Mouse (Mus musculus) intestine, postnatal 0 days (tissue): ENCODE measurements at regions not wholly inside any gene's neighbourhood (a gene's known extent, or its start where the extent isn't known, plus 50 kb on each side); places are given as distances from the start of the nearest gene placed in this dataset.
A peak's percentile ranks its signal among the peaks of the same experiment; 100 is the strongest.

Experiments
- ATAC-seq: fragments of 200-750 bp; cut with Nextera tagmentation; 2 replicates; pipeline ENCODE4 v1.8.0; 2017; ENCODE audit warnings: mild to moderate bottlenecking, moderate TSS enrichment, moderate library complexity
- H3K27ac ChIP-seq: fragments of 300-500 bp; sonication (generic); 2 replicates; pipeline ENCODE4 v1.5.1; 2014; ENCODE audit warnings: mild to moderate bottlenecking, low read depth, low read length, moderate library complexity
- H3K27me3 ChIP-seq: fragments of 300-500 bp; sonication (generic); replicated peaks from 2 replicates; pipeline ENCODE4 v1.6.1; 2014; ENCODE audit warnings: low read length, mixed read lengths; ENCODE audit not compliant: control insufficient read depth, insufficient read depth
- H3K36me3 ChIP-seq: fragments of 300-500 bp; sonication (generic); 2 replicates; pipeline ENCODE4 v1.6.1; 2014; ENCODE audit warnings: mild to moderate bottlenecking, moderate library complexity; ENCODE audit not compliant: control insufficient read depth, insufficient read depth
- H3K4me1 ChIP-seq: fragments of 300-500 bp; sonication (generic); replicated peaks from 2 replicates; pipeline ENCODE4 v1.6.1; 2014; ENCODE audit warnings: antibody characterized with exemption, low read length, mixed read lengths; ENCODE audit not compliant: control insufficient read depth, insufficient read depth
- H3K4me2 ChIP-seq: fragments of 300-500 bp; sonication (generic); replicated peaks from 2 replicates; pipeline ENCODE4 v1.6.1; 2014; ENCODE audit warnings: low read depth, mild to moderate bottlenecking, moderate library complexity
- H3K4me3 ChIP-seq: fragments of 300-500 bp; sonication (generic); 2 replicates; pipeline ENCODE4 v1.5.1; 2014; ENCODE audit warnings: low read depth, low read length
- H3K9ac ChIP-seq: fragments of 300-500 bp; sonication (generic); 2 replicates; pipeline ENCODE4 v1.6.1; 2014; ENCODE audit warnings: mild to moderate bottlenecking, low read depth, low read length
- H3K9me3 ChIP-seq: fragments of 300-500 bp; sonication (generic); 2 replicates; pipeline ENCODE4 v1.6.1; 2016; ENCODE audit warnings: mixed run types; ENCODE audit not compliant: control insufficient read depth
- CTCF ChIP-seq: sonication (generic); IDR thresholded peaks from 2 replicates; pipeline ENCODE4 v1.5.1; 2016; ENCODE audit warnings: low read depth, mild to moderate bottlenecking, control low read depth, antibody characterized with exemption, moderate library complexity
- WGBS: fragments of 180-500 bp; shearing (Covaris S2); extraction: QIAGEN DNeasy Blood & Tissue Kit; methylation state at CpG from one replicate; pipeline ENCODE4 v1.1.7; 2014; 5-methylcytosine and 5-hydroxymethylcytosine counted together

DNA sequence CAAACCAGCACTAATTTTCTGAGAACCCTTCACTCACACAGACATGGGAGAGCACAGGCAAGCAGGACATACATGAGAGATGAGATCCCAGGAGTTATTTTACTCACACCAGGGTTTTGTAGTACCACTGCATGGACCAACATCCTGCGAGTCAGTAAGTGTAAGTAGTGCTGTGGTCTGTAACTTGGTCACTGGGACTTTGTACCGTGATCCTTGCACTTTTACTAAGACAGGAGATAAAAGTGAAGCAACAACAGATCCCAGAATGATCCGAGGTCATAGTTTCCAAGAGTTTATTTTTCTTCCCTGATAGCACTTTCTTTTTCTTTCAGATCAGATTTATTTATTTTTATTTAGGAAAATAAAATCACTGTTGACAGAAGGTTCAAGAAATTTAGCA is 54.1 kb upstream of the Mtap start:
- 37% methylated on average over 3 of the region's 3 CpGs for WGBS
- H3K4me3 ChIP-seq, result no peak overlapping the region

GRCm38 (mm10) chr4:89078485-89078884 is 58.4 kb upstream of the Mtap start:
- H3K27ac ChIP-seq, result no peak overlapping the region
- H3K4me2 ChIP-seq, result no peak overlapping the region
- H3K9me3 ChIP-seq, result no peaks in the 10 kb centered on the region
- 84% methylated on average over 9 of the region's 9 CpGs for WGBS
- H3K9ac ChIP-seq, result no peak overlapping the region
- ATAC-seq, result no peak
- TF ChIP-seq CTCF, result no peak
- H3K4me1 ChIP-seq, result no peaks in the 10 kb centered on the region
- no peak overlapping the region for H3K4me3 ChIP-seq
- no peaks in the 10 kb centered on the region for H3K27me3 ChIP-seq
- H3K36me3 ChIP-seq, result no peaks in the 10 kb centered on the region

More for the DNA sequence above, 54.1 kb upstream of the Mtap start:
- Histone ChIP-seq H3K4me1 (no peaks in the 10 kb centered on the region), H3K36me3 (no peaks in the 10 kb centered on the region), H3K4me2 (no peak overlapping the region), H3K27me3 (no peaks in the 10 kb centered on the region), H3K27ac (no peak overlapping the region), H3K9me3 (no peaks in the 10 kb centered on the region), H3K9ac (no peak overlapping the region)
- TF ChIP-seq CTCF, result no peak
- peak; percentile 59; the same call in 1 of the 2 replicates for ATAC-seq

DNA sequence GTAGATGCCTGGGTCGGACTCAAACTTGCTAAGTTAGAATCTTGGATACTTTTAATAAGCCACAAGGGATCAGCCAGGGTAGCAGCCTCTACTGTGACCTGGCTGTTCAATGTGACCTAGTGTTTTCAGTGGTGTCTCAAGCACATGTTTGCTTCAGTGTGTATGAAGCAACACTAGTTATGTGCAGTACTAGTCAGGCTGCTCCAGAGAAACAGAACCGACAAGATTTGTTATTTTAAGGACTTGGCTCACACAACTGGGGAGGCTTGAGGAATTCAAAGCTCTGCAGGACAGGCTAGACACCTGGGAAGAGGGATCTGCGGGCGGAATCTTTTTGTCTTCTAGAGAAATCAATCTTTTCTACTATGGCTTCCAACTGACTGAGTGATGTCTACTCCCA is 62.2 kb upstream of the Mtap start:
- H3K9me3 ChIP-seq, result no peaks in the 10 kb centered on the region
- TF ChIP-seq CTCF, result no peak
- WGBS, result 58% methylated on average over 4 of the region's 4 CpGs
- H3K9ac ChIP-seq, result no peak overlapping the region
- H3K4me2 ChIP-seq, result no peak overlapping the region
- H3K4me1 ChIP-seq, result no peaks in the 10 kb centered on the region
- no peak overlapping the region for H3K4me3 ChIP-seq
- H3K27ac ChIP-seq, result no peak overlapping the region
- no peaks in the 10 kb centered on the region for H3K36me3 ChIP-seq
- ATAC-seq, result no peak
- H3K27me3 ChIP-seq, result no peaks in the 10 kb centered on the region

- H3K36me3 ChIP-seq, result no peaks in the 10 kb centered on the region
- no peak overlapping the region for H3K4me2 ChIP-seq
- H3K9ac ChIP-seq, result no peak overlapping the region
- TF ChIP-seq CTCF, result no peak
- H3K4me3 ChIP-seq, result no peak overlapping the region
- H3K27me3 ChIP-seq, result no peaks in the 10 kb centered on the region
- no peaks in the 10 kb centered on the region for H3K4me1 ChIP-seq
- 74% methylated on average over 2 of the region's 2 CpGs for WGBS
- H3K27ac ChIP-seq, result no peak overlapping the region
- no peaks in the 10 kb centered on the region for H3K9me3 ChIP-seq
- ATAC-seq, result no peak
Observed at GRCm38 (mm10) chr4:89070430-89070829, 66.5 kb upstream of the Mtap start.

DNA sequence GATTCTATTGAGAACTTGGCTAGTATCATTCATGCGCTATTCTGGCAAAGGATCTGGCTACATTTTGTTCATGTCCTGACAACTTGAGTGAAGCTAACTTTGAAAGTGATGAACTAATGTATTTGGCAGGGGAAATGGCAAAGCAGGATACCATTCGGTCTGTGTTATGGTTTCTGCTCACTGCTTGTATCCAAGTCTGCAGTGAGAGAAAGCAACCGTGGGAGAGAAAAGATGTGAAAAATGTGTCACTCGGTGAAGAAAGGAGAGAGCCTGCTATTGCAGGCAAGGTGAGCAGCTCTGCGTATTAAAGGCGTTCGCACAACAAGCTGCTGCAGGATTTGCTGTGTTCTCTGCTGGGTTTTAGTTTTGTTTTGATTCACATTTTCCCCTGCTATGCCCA is 72.5 kb upstream of the Mtap start:
- TF ChIP-seq CTCF, result no peak
- H3K4me2 ChIP-seq, result no peak overlapping the region
- H3K36me3 ChIP-seq, result no peaks in the 10 kb centered on the region
- H3K9ac ChIP-seq, result no peak overlapping the region
- no peaks in the 10 kb centered on the region for H3K9me3 ChIP-seq
- H3K27ac ChIP-seq, result no peak overlapping the region
- H3K27me3 ChIP-seq, result no peaks in the 10 kb centered on the region
- no peak overlapping the region for H3K4me3 ChIP-seq
- WGBS, result 86% methylated on average over 7 of the region's 7 CpGs
- no peak for ATAC-seq
- no peaks in the 10 kb centered on the region for H3K4me1 ChIP-seq

GRCm38 (mm10) chr4:89062384-89062783 is 74.5 kb upstream of the Mtap start:
- H3K27me3 ChIP-seq, result no peaks in the 10 kb centered on the region
- H3K36me3 ChIP-seq, result no peaks in the 10 kb centered on the region

GRCm38 (mm10) chr4:89061619-89062018 is 75.3 kb upstream of the Mtap start:
- no peak overlapping the region for H3K9ac ChIP-seq
- no peak overlapping the region for H3K4me3 ChIP-seq

More at GRCm38 (mm10) chr4:89062384-89062783, 74.5 kb upstream of the Mtap start:
- no peak for ATAC-seq
- no peak for TF ChIP-seq CTCF
- H3K4me3 ChIP-seq, result no peak overlapping the region
- H3K27ac ChIP-seq, result no peak overlapping the region
- H3K9me3 ChIP-seq, result no peaks in the 10 kb centered on the region
- H3K4me2 ChIP-seq, result no peak overlapping the region
- H3K9ac ChIP-seq, result no peak overlapping the region
- H3K4me1 ChIP-seq, result no peaks in the 10 kb centered on the region
- 66% methylated on average over 1 of the region's 1 CpGs for WGBS

More at GRCm38 (mm10) chr4:89061619-89062018, 75.3 kb upstream of the Mtap start:
- no peaks in the 10 kb centered on the region for H3K36me3 ChIP-seq
- 81% methylated on average over 4 of the region's 4 CpGs for WGBS
- ATAC-seq, result no peak
- no peak overlapping the region for H3K27ac ChIP-seq
- no peaks in the 10 kb centered on the region for H3K27me3 ChIP-seq
- H3K9me3 ChIP-seq, result no peaks in the 10 kb centered on the region
- TF ChIP-seq CTCF, result no peak
- H3K4me1 ChIP-seq, result no peaks in the 10 kb centered on the region
- no peak overlapping the region for H3K4me2 ChIP-seq
